Mouse (Mus musculus) cerebral cortex, adult 2 months (tissue): ENCODE measurements around the gene Hspg2.

Experiments
- WGBS: fragments of 180-500 bp; shearing (Covaris S2); methylation state at CpG from one replicate; pipeline ENCODE4 v1.1.7; 2018; 5-methylcytosine and 5-hydroxymethylcytosine counted together

Hspg2 gene

DNA sequence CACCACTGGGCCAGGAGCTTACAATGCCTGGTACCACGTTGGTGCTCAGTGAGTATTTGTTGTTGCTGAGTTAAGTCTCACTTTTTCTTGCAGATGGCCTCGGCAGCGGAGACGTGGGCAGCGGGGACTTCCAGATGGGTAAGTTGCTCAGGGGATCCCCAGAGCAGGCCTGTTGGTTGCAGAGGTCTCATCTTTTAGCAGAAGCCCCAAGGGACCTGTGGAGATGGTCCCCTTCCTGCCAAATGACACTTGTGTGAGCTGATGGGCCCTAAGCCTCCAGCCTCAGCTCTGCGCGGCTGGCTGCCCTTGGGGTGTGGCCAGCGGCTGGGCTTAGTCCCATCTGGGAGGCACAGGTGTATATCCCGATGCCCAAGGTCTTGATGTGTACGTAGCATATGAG is 33.6 kb downstream of the Hspg2 start:
- WGBS: 89% methylated on average over 10 of the region's 10 CpGs

DNA sequence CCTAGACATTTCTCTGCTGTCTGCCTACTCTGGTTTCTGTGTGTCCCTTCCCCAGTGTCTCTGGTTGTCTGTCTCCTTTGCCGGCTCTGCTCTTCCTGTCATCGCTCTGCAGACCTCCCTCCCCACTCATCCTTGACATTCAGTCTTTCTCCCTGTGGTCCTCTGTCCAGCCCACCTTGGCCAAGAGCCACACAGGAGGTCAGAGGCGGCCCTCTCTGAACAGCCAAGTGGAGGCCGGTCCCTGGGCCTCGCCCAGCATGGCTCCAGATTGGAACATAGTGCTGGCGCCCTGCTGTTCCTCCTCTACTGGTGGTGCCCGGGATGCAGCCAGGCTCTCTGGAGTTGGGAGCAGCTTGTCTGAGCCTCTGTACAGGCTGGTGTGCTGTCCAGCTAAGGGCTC is 34.2 kb downstream of the Hspg2 start:
- 65% methylated on average over 7 of the region's 7 CpGs for whole genome bisulfite sequencing

DNA sequence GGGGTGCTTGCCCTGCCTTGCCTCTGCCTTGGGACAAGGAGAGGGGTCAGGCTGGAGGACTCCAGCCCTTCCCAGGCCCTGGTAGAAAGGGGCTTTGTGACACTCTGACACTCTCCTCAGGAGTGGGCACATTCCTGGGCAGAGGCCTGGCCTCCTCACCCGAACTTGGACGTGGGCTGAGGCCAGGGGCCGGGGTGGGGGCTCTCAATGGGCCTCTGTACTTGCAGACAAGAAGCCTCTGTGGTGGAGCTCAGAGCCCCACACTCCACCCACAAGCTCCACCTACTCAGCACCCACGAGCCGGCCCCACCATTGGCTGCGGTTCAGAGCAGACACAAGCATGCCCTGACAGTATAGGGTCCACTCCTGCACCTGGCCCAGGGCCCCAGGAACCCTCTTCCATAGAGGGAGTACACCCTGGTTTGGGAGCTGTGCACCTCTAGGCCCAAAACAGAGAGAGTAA is 35.0 kb downstream of the Hspg2 start:
- WGBS: 53% methylated on average over 6 of the region's 6 CpGs

DNA sequence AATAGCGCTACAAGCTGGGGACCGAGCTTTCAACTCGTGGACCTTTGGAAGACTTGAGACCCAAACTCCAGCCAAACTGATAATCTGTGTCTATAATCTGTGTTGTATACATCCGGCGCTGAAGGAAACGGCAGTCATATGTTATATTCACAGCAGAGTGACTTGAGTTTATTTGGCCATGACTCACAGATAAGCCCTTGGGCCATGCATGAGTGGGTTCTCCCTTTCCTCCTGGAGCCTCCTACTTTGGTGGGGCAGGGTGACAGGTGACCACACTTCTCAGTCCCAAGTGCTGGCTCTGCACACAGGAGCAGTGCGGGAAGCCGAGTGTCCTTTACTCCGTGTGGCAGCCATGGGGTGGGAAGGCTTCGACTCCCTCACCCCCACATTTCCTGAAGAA is 38.1 kb downstream of the Hspg2 start:
- 92% methylated on average over 10 of the region's 10 CpGs for whole genome bisulfite sequencing

DNA sequence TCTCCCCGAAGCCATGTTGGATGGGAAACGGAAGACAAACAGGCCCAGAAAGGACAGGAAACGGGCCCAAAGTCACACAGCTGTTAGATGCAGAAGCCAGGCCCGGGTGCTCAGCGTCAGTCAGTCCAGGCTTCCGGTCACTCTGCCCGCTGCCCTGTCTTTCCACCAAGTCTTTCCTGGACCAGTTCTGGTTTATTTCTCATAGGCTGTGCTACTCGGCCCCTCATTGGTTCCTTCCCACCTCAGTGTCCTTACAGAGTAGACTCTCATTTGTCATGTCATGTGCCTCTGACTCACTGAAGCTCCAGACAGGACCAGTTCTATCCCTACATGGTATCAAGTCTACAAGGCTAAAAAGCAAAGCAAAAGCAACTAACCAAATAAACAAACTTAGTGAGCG is 41.0 kb downstream of the Hspg2 start:
- WGBS: 86% methylated on average over 9 of the region's 9 CpGs

DNA sequence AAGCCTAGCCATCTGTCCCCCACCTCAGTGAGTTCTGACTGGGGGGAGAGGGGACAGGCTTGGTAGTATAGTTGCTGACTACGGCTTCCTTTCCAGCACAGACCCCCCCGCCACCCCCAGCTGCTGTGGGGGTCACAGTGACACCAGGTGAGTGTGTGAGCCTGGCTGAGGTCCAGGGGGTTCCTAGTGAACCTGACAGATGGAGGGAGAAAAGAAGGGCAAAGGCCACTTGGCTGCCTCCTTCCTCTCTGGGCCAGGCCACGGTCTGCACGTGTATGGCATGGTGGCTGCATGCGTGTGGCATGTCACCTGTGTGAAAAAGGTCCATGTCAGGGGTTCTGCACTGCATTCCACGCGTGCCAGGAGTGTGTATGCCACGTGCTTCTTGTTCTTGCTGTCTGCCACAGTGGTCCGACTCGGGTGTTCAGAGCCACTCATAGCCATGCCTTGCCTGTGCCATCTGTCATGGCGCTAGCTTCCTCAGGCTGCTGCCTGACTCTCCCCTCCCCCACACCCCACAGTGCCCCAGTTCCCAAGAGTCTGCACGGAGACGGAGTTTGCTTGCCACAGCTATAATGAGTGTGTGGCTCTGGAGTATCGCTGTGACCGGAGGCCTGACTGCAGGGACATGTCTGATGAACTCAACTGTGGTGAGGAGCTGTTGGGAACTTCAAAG is 41.6 kb downstream of the Hspg2 start:
- 74% methylated on average over 14 of the region's 15 CpGs for WGBS

DNA sequence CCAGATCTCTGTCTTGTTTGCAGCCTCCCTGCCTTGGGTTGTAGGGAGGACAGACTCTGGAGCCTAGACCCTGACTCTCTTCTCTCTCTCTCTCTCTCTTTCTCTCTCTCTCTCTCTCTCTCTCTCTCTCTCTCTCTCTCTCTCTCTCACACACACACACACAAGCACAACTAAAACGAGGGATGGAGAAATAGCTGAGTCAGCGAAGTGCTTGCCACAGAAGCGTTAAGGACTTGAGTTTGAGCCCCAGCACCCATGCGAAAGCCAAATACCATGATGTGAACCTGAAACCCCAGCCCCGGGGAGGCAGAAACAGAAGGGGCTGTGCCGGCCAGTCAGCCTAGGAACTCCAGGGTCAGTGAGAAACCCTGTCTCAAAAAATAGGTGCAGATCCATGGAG is 44.3 kb downstream of the Hspg2 start:
- WGBS: 85% methylated on average over 6 of the region's 6 CpGs

DNA sequence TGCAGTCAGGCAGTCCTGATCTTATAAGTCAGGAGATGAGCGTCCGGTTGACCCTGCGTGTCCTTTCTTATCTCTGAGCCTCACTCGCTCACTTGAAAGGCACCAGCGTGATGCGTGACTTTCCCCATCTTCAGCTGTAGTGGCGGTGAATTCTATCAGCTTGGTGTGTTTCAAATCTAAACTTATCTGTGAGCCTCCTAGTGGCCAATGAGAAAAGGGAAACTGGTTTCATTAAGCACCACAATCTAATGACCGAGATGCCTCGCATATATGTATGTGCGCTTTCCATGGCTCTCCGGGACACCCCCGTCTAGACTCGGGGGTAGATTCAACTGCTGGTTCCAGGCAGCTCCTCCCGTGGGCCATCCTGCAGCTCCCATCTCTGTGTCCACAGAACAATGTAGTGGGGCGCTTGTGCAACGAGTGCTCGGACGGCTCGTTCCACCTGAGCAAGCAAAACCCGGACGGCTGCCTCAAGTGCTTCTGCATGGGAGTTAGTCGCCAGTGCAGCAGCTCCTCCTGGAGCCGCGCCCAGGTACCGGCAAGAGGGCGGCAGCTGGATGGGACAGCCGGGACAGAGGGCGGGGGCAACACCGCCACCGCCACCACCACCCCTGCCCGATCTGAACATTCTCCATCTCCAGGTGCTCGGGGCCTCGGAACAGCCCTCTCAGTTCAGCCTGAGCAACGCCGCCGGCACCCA is 49.6 kb downstream of the Hspg2 start:
- WGBS: 92% methylated on average over 36 of the region's 36 CpGs

DNA sequence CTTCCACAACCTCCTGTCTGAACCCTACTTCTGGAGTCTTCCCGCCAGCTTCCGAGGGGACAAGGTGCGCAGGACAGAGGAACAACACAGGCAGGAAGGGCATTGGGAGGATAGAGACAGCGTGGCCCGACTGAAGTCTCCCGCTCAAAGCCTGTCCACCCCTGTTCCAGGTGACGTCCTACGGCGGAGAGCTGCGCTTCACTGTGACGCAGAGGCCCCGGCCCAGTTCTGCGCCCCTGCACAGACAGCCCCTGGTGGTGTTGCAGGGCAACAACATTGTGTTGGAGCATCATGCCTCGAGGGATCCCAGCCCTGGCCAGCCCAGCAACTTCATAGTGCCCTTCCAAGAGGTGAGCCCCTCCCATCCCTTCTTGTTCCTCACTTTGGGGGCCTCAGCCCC is 50.2 kb downstream of the Hspg2 start:
- 91% methylated on average over 14 of the region's 14 CpGs for WGBS

DNA sequence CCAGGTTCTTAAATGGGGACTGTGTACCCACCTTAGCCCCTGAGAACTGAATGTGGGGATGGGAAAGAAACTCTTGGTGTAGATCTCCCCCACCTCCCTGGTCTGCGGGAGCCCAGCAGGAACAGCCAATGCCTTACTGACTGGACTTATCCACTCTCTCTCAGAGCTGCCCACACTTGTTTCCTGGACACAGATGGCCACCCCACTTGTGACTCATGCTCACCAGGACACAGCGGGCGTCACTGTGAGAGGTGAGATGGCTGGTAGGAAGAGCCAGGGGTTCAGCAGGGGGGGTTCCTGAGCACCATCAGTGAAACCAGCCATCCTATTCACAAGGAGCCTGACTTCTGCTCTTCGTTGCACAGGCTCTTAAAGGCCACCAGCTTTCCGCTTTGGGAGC is 51.8 kb downstream of the Hspg2 start:
- WGBS: 69% methylated on average over 5 of the region's 5 CpGs

DNA sequence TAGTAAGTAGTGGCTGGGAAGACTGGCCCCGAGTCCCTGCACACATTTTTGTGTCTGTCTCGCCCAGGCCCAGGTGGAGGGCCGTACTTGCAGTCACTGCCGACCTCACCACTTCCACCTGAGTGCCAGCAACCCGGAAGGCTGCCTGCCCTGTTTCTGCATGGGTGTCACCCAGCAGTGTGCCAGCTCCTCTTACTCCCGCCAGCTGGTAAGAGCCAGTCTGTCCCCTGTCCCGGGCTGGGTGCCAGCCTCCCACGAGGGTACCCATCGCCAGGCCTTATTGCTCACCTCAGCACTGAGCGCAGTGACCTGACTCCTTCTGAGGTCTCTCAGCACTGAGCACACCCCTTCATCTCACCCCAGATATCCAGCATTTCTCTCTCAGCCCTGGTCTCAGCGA is 53.4 kb downstream of the Hspg2 start:
- 72% methylated on average over 11 of the region's 11 CpGs for WGBS

DNA sequence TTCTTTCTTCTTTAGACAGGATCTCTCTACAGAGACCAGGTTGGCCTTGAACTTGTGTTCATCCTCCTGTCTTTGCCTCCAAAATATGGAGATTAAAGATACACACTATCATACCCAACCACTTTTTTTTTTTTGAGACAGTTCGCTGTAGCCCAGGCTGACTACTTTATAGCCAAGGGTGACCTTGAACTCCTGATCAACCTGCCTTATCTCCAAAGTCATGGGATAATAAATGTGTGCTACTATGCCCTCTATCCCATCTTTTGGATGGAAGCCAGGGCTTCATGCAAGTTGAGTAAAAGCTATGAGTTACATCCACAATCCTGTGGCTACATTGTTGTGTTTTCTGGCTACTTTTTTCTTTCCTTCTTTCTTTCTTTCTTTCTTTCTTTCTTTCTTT is 56.9 kb downstream of the Hspg2 start:
- WGBS: 96% methylated on average over 1 of the region's 1 CpGs

DNA sequence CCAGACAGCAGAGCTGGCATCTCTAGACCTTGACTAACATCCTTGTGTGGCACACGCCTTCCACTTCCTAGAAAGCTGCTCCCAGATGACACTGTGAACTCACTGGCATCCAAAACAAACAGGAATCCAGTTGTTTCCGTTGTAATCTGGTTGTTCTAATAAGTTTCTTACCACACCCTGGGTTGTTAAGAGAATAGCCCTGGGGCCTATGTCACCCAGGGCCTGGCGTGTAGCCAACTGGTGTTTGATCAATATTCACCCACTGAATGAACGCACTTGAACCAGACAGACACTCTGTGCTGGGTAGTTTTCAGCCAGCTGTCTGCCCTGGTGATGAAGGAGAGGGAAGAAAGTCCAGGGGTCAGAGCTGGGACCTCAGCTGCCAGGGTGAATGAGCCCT is 58.8 kb downstream of the Hspg2 start:
- WGBS: 68% methylated on average over 4 of the region's 4 CpGs

DNA sequence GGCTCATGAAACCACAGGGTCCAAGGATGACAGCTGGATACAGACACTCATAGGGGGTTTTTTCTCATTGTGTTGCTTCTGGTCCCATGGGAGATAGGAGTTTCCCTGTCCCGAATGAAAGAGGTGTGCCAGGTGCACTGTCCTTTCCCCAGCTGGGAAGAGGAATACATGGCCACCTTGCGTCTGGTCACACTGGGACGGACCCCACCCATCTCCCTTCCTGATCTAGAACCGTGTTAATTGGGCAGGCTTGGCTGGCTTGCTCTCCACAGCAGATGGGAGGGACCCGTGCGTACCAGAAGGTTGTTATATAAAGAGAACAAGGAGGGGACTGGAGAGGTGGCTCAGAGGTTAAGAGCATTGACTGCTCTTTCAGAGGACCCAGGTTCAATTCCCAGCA is 59.3 kb downstream of the Hspg2 start:
- 81% methylated on average over 6 of the region's 6 CpGs for WGBS

DNA sequence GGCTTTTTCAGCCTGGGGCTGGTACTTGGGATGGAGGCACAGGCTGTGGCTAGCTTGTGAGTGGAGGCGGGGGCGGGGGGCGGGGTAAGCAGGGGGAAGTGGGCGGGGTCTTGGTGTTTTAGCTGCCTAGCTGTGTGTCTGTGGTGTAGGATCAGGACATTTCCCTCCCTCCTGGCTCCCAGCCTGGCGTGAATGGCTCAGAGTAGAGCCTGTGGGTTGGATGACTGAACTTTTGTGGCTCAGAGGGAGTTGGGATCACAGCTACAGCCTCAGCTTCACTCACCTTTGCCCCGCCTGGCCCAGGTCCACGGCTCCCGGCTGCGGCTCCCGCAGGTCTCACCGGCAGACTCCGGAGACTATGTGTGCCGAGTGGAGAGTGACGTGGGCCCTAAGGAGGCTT is 71.8 kb downstream of the Hspg2 start:
- WGBS: 74% methylated on average over 14 of the region's 14 CpGs

DNA sequence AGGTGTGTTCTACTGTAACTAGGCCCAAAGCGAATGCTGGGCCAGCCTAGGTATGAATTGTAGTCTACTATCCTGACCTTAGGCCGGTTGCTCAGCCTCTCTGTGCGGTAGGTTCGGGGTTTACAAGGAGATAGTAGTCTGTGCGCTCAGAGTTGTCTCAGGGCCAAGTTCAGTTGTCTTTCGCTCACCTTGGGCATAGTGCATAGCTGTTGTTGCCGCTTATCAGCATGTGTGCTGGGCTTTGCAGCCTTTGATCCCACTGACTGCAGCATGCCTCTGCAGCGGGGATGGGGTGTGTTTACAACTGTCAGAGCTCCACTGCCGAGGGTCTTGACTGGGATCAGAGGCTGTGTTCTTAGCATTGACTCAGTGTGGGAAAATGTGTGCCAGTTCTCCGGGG is 74.4 kb downstream of the Hspg2 start:
- WGBS: 93% methylated on average over 10 of the region's 10 CpGs

DNA sequence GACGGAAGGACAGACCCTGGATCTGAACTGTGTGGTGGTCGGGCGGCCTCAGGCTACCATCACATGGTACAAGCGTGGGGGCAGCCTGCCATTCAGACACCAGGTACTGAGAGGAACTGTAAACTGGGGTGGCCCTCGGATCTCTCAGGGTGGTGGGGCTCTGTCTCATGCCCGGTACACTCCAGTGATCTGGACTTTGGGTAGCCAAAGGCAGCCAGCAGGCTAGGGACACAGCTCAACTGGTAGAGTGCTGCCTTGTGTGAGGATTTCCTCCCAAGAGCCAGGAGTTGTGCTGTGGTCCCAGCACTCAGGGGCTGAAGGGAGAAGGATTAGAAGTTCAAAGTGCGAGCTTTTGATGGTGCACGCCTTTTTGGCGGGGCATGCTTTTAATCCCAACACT is 77.0 kb downstream of the Hspg2 start:
- WGBS: 98% methylated on average over 9 of the region's 9 CpGs

DNA sequence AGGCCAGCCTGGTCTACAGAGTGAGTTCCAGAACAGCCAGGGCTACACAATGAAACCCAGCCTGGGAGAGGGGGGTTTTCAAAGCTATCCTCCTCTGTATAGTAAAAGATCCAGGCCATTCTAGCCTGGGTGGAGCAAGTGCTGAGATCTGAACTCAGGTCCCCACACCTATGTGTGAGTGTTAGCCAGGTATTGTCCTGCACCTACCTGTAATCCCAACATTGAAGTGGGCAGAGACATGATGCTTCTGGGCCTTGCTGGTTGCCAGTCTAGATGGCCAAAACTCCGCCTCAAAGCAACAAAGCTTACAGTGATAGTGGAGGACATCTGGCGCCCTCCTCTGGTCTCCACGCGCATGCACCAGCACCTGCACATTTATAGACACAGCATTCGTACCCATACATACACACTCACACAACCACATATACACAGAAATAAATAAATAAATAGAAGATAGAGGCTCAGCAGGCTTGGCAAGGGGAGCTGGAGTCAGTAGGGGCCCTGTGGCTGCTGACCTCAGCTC is 77.5 kb downstream of the Hspg2 start:
- WGBS: 90% methylated on average over 5 of the region's 5 CpGs

DNA sequence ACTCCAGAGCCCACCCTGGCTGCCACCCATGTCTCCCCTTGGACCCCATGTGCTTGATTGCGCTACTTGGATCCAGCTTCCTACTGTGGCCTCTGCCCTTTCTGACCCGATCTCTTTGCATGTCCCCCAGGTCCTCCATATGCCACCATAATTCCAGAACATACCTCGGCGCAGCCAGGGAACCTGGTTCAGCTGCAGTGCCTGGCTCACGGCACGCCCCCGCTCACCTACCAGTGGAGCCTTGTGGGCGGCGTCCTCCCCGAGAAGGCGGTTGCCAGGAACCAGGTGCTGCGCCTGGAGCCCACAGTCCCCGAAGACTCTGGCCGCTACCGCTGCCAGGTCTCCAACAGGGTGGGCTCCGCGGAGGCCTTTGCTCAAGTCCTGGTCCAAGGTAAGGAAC is 84.9 kb downstream of the Hspg2 start:
- WGBS: 92% methylated on average over 17 of the region's 17 CpGs

DNA sequence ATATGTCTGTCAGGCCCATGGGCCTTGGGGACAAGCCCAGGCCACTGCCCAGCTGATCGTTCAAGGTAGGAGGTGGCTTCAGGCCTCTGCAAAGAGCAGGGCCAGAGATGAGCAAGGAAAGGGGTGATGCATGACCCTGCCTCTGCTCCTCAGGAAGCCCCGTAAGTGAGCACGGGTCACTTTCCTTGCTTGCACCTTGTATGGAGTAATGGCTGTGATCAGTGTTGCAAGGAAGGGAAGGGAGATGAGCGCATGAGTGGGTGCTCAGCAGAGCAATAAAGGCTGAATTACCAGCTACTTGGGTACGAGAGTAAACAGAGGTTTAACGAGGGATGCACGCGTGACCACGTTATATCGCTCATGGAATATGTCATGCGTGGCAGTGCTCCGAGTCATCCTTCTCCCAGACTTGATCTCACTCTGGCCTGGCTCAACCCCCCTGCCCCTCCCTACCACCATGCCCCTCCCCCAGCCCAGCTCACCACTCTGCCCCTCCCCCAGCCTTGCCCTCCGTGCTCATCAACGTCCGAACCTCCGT is 88.2 kb downstream of the Hspg2 start:
- WGBS: 94% methylated on average over 16 of the region's 16 CpGs

DNA sequence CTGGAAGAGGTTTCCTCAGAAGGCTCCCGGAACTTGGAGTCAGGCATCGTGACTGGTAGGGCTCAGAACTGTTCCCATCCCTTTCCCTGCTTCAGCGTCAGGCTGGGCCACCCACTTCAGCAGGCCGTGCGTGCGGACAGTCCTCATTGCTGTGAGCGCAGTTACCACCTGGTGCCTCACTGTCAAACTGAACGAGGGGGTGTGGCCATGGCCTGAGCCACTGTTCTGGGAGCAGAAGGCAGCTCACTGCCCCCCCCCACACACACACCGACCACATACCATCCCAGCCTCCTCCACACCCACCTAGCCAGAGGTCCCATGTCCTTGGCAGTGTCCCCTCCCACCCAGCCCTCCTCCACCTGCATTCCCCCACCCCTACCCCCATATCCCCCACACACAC is 101.3 kb downstream of the Hspg2 start:
- 77% methylated on average over 9 of the region's 9 CpGs for WGBS

DNA sequence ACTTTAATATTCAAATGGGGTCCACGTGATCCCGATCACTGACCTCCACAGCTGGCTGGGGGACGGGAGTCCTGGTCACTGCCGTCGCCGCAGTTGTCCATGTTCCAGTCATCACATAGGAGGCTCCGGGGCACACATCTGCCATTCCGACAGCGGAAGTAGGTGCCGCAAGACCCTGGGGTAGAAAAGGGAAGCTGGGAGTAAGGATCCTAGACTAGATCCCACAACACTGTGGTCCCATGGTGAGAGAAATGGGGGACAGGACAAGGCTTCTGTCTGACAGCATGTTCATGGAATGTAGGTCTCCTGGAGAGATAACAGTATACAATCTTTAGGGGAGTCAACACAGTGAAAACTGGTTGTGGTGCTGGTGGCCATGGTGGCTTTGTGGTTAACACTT is 105.9 kb downstream of the Hspg2 start, which contains the start of gene Ldlrad2:
TSS of gene Ldlrad2 (minus strand) at position 101 of the 400 bp plus-strand sequence.
- 90% methylated on average over 10 of the region's 10 CpGs for WGBS

DNA sequence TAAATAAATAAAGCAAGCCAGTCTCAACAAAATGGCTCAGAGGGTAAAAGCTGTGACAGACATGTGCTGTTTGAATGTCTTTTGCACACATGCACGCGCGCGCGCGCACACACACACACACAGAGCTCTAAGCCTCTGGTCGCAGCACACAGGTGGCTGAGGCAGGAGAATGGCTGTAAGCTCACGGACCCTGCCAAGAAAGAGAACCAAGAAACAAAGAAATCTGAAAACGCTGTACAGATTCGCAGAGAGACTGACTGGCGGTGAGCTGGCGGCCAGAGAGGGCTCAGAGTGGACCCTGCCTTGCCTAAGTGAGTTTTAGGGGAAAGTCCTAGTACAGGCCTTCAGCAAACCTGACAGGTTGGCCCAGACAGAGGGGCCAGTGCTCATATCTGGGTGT is 108.9 kb downstream of the Hspg2 start:
- 93% methylated on average over 12 of the region's 12 CpGs for WGBS
